Mouse (Mus musculus) hindbrain, embryonic 16.5 days (tissue): Measurements from ENCODE around the gene Gm21905. TPM values are rescaled to one million over a fixed set of nuclear protein-coding genes. Genes with fewer than 3 reads are reported as not detected.

ENCODE experiments used
- polyA plus RNA-seq: library from polyadenylated mRNA; unstranded; fragments of >200 nt; fragmentation: Nextera tagmentation; extraction: Ambion mirVana; gene quantifications from 2 replicates; pipeline ENCODE4 v1.2.1, GENCODE M21; 2015

The Gm21905 gene
- polyA plus RNA-seq, 1 experiment from 2014 or later = not detected

Other genes with a start within 250 kb of the Gm21905 start
- 50.8 and 55.2 TPM in 2 replicates for gene Atp8a1, start 99.0 kb downstream of the Gm21905 start, polyA plus RNA-seq
- not detected in 2 replicates for gene Gm5108, start 4.8 kb downstream of the Gm21905 start, polyA plus RNA-seq
- not detected in 2 replicates for gene Grxcr1, start 85.4 kb upstream of the Gm21905 start, polyA plus RNA-seq